13 mouse cellular contexts compared by ENCODE assay signal in genomic region chr16:24339320-24340265, GRCm38 (mm10). TPM values are rescaled to one million over a fixed set of nuclear protein-coding genes. Genes with fewer than 3 reads are reported as not detected.
DNase-seq lines count a peak whose midpoint lies in the region; ATAC-seq and TF ChIP-seq lines count a peak whose summit lies in the region.
"Had no signal": no experiment of that assay in that cellular context is flagged by ENCODE, and none has a peak within 500 bp of the region (broad histone marks: within the 10 kb centered on the region; RNA-seq: fewer than 3 reads in every experiment).

No protein-coding gene starts in this region.

- no peak overlapping the region for H3K4me2 ChIP-seq in midbrain, postnatal 0 days (ENCODE audit: low read depth, low read length, poor library complexity, severe bottlenecking)
- no peak overlapping the region for H3K4me2 ChIP-seq in hindbrain, embryonic 16.5 days (ENCODE audit: low read length)
- H3K4me2 ChIP-seq: embryonic facial prominence, embryonic 15.5 days; liver, embryonic 15.5 days had no signal

- no peaks in the 10 kb centered on the region for H3K36me3 ChIP-seq in midbrain, postnatal 0 days (ENCODE audit: insufficient read depth, low read length)
- H3K36me3 ChIP-seq in hindbrain, embryonic 16.5 days (ENCODE audit: control insufficient read depth, insufficient read depth, low read length): no peaks in the 10 kb centered on the region
- H3K36me3 ChIP-seq: embryonic facial prominence, embryonic 15.5 days; liver, embryonic 15.5 days had no signal

- WGBS in midbrain, postnatal 0 days: 69% methylated on average over 10 of the region's 10 CpGs
- 59% methylated on average over 10 of the region's 10 CpGs for WGBS in hindbrain, embryonic 16.5 days

- H3K4me1 ChIP-seq in midbrain, postnatal 0 days (ENCODE audit: insufficient read depth, low read length): no peaks in the 10 kb centered on the region
- no peaks in the 10 kb centered on the region for H3K4me1 ChIP-seq in hindbrain, embryonic 16.5 days (ENCODE audit: control insufficient read depth, insufficient read depth, low read depth, low read length)
- H3K4me1 ChIP-seq: liver, embryonic 15.5 days had no signal

- no peak overlapping the region for H3K9ac ChIP-seq in midbrain, postnatal 0 days (replicated peaks; ENCODE audit: low read length, poor library complexity, severe bottlenecking)
- no peak overlapping the region for H3K9ac ChIP-seq in hindbrain, embryonic 16.5 days (ENCODE audit: low read depth, low read length)
- H3K9ac ChIP-seq: embryonic facial prominence, embryonic 15.5 days; liver, embryonic 15.5 days had no signal

- H3K27ac ChIP-seq in midbrain, postnatal 0 days (ENCODE audit: low read depth, low read length): no peak overlapping the region
- H3K27ac ChIP-seq in hindbrain, embryonic 16.5 days (ENCODE audit: low read depth, low read length): no peak overlapping the region
- H3K27ac ChIP-seq: embryonic facial prominence, embryonic 15.5 days; liver, embryonic 15.5 days had no signal

- DNase-seq in 3T3-L1 (ENCODE audit: low read depth, low spot score) (peak; percentile 46), NIH3T3 (ENCODE audit: low read depth) (peak; percentile 68)
- peak; percentile 65 for DNase-seq in naive thymus-derived CD4-positive, alpha-beta T cell, adult 2 months (ENCODE audit: low read depth)
- no peak for DNase-seq in urinary bladder, postnatal 25 days (ENCODE audit: low spot score)
- no peak for DNase-seq in left cerebral cortex, adult 11 months (ENCODE audit: low spot score)
- DNase-seq in midbrain, postnatal 0 days (ENCODE audit: low spot score): no peak
- DNase-seq: gastrocnemius, postnatal 14 days; heart, postnatal 4 days had no signal

- no peaks in the 10 kb centered on the region for H3K27me3 ChIP-seq in midbrain, postnatal 0 days (ENCODE audit: insufficient read depth, low read length)
- H3K27me3 ChIP-seq in hindbrain, embryonic 16.5 days (replicated peaks; ENCODE audit: control insufficient read depth, insufficient read depth, low read length): no peaks in the 10 kb centered on the region
- H3K27me3 ChIP-seq: embryonic facial prominence, embryonic 15.5 days; liver, embryonic 15.5 days had no signal

- H3K9me3 ChIP-seq in midbrain, postnatal 0 days (ENCODE audit: low read length): no peaks in the 10 kb centered on the region
- no peaks in the 10 kb centered on the region for H3K9me3 ChIP-seq in hindbrain, embryonic 16.5 days (ENCODE audit: control insufficient read depth, low read length)
- H3K9me3 ChIP-seq: embryonic facial prominence, embryonic 15.5 days; liver, embryonic 15.5 days had no signal

- no peak for TF ChIP-seq CTCF in midbrain, postnatal 0 days (IDR thresholded peaks at IDR 0.05)

- ATAC-seq in inflammation-experienced regulatory T-cells, adult 6 months: peak; percentile 77
- no peak for ATAC-seq in midbrain, postnatal 0 days (ENCODE audit: low FRiP score)
- no peak for ATAC-seq in hindbrain, embryonic 16.5 days

- no peak overlapping the region for H3K4me3 ChIP-seq in midbrain, postnatal 0 days (ENCODE audit: low read depth, low read length)
- no peak overlapping the region for H3K4me3 ChIP-seq in hindbrain, embryonic 16.5 days (ENCODE audit: low read length)
- H3K4me3 ChIP-seq: embryonic facial prominence, embryonic 15.5 days; liver, embryonic 15.5 days had no signal

RNA-seq across cellular contexts. Expression of gene Lpp, which starts 53.7 kb away (rescaled TPM):
- 10 to 100 TPM; 13.0 to 22.8 (median 20.9) TPM for polyA plus RNA-seq in inflammation-experienced regulatory T-cells, adult 6 months (2017; shearing (Covaris generic))
- 11.8 and 15.9 TPM in 2 replicates for total RNA-seq in midbrain, postnatal 0 days (2014; rRNA removed)
- 5.9 and 7.9 TPM in 2 replicates for polyA plus RNA-seq in midbrain, postnatal 0 days (2015; fragmentation: Nextera tagmentation; extraction: Ambion mirVana)
- 10.9 and 12.6 TPM in 2 replicates for polyA plus RNA-seq in hindbrain, embryonic 16.5 days (2015; fragmentation: Nextera tagmentation; extraction: Ambion mirVana)
- total RNA-seq: MEL had no signal

Comparison
In these comparisons a context has a peak if more than half of its experiments do, and no peak if none do; other contexts are left out.
1. DNase-seq: peak in 3T3-L1 (single experiment), NIH3T3 (single experiment) and naive thymus-derived CD4-positive, alpha-beta T cell, adult 2 months (single experiment); none in urinary bladder, postnatal 25 days (single experiment), left cerebral cortex, adult 11 months (single experiment) and midbrain, postnatal 0 days (single experiment).